Mouse (Mus musculus): ENCODE data around the gene Htr2a. TPM values are rescaled to one million over a fixed set of nuclear protein-coding genes. Genes with fewer than 3 reads are reported as not detected.

The Htr2a gene
- under 1 TPM; 0.15 to 0.31 TPM for total RNA-seq (2021)
- long read RNA-seq, experiment 1: 0 reads
- long read RNA-seq, experiment 2: 0 reads

- DNase-seq: no peak
- intact Hi-C loops (cut with DNase I): no loop called here
These were observed at the start of gene Htr2a for GRCm38 (mm10) chr14:74640819-74641381. TSS of gene Htr2a (plus strand) at chr14:74640840.

GRCm38 (mm10) chr14:74601333-74602087 lies 39.1 kb upstream of the Htr2a start:
- no peak for DNase-seq
- intact Hi-C loops (cut with DNase I): no loop called here

- DNase-seq: peak; percentile 7 to 21
These were observed 38.1 kb upstream of the Htr2a start for GRCm38 (mm10) chr14:74602543-74602942.

GRCm38 (mm10) chr14:74603131-74603766 lies 37.4 kb upstream of the Htr2a start:
- intact Hi-C loops (cut with DNase I): no loop called here

More at GRCm38 (mm10) chr14:74602543-74602942, 38.1 kb upstream of the Htr2a start:
- intact Hi-C loops (cut with DNase I): no loop called here

GRCm38 (mm10) chr14:74611326-74611725 lies 29.3 kb upstream of the Htr2a start:
- intact Hi-C loops (cut with DNase I): loop anchor here (10.0 kb wide), 1 partner anchor 103 kb away; no protein-coding TSS in a partner anchor
- no peak for DNase-seq

More at GRCm38 (mm10) chr14:74603131-74603766, 37.4 kb upstream of the Htr2a start:
- no peak for DNase-seq

DNA sequence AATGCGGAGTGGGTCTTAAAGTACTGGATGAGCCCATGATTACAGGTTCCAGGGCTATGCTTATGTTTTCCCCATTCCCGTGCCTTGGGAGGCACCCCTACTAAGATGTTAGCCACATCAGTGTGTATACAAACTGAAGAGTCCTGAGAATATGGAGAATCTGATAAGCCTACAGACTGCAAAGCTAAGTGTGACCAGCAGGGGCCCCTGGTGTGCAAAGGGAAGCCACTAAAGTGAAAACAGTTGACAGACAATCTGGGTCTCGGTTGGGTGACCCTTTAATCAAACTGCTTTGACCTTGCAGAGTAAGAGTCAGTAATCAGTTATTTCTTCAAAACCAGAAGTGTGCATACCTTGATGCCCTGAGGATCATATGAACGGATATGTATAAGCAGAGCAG lies 21.8 kb upstream of the Htr2a start:
- intact Hi-C loops (cut with DNase I): loop anchor here (10.0 kb wide), 1 partner anchor 96 kb away; no protein-coding TSS in a partner anchor
- no peak for DNase-seq

DNA sequence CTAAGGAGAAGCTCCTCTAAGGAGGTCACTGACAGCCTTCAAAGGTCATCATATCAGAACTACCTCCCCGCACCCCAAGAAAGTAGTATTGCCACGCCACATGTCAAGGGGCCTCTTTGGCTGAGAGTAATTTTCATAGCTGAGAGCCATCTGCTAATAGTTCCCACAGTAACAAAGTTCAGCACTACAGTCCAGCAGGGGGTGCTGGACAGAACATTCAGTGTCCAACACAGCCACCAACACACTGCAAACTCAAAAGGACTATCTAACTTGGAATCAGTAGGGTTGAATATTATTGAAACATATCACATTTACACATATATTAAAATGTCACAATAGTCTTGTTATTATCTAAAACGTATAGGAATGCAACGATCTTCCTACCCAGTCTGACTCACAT lies 2.6 kb upstream of the Htr2a start:
- DNase-seq: no peak
- intact Hi-C loops (cut with DNase I): no loop called here

GRCm38 (mm10) chr14:74641668-74642230 lies 1.1 kb downstream of the Htr2a start:
- no peak for DNase-seq
- intact Hi-C loops (cut with DNase I): no loop called here

- intact Hi-C loops (cut with DNase I): no loop called here
- peak; percentile 63 to 80 for DNase-seq
These were observed 2.7 kb downstream of the Htr2a start for GRCm38 (mm10) chr14:74643296-74643695.

DNA sequence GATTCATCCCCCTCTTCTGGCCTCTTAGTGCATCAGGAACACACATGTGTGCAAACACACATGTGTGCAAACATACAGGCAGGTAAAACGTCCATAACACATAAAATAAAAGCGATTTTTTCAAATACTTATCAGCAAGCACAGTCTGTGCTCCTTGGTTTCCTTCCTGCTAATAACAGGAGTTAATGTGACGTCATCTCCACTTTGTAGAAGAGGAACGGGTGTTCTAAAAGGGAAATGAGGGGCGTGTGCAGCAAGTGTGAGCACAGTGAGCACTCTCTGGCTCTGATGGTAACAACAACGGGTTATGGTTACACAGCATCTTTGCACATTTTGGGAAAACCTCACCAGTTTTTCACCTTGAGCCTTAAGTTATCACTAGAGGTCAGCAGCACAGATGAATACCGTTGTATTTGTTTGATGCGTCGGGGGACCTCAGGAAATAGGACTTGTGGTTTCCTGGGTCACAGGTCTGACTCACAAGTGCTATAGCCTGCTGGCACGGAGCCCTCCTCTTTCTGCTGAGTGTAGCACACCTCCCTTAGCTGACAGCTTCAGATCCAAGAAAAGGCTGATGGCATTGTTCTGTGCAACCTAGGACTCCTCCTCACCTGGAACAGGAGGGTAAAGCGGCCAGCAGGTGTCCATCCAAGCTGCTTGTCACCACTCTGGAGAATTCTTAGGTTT lies 5.6 kb downstream of the Htr2a start:
- intact Hi-C loops (cut with DNase I): no loop called here
- DNase-seq: no peak

DNA sequence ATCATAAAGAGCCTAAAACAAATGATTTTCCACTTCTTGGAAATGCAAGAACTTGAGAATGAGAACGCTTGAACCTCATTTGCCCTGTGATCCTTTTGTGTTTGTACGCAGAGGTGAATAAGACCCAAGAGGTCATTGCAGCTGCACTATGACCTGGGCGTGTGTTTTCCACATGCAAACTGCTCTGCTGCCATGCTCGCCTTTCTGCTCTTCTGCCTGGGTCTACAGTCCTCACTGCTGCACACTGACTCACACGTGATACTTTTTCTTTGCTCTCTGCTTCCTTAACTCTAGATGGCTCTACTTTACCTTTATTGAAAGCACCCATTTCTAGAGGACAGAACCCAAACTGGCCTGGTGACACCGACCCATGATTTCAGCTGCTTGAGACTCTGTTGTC lies 9.4 kb downstream of the Htr2a start:
- no peak for DNase-seq
- intact Hi-C loops (cut with DNase I): no loop called here

- intact Hi-C loops (cut with DNase I): no loop called here
- DNase-seq: no peak
These were observed 11.0 kb downstream of the Htr2a start for GRCm38 (mm10) chr14:74651678-74652077.

GRCm38 (mm10) chr14:74657227-74657626 lies 16.6 kb downstream of the Htr2a start:
- DNase-seq: no peak

DNA sequence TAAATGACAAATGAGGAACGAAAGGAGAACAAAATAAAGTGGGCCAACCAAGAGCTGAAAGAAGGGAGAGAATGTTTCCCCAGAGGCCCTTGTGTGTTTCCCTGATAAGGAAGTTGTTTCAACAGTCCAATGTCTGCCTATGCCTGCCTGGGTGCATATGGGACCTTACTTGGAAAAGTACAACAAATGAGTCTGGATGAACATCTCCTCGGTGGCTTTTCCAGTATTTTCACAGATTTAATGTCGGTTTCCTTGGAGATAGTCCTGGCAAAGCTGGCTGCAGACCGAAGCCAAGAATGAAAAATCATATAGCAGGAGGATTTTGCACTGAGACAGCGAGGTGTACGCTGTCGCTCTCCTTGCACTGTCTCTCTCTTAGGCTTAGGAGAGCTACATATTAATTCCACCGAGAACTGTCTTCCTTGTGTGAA lies 18.8 kb downstream of the Htr2a start:
- intact Hi-C loops (cut with DNase I): no loop called here
- DNase-seq: no peak

More at GRCm38 (mm10) chr14:74657227-74657626, 16.6 kb downstream of the Htr2a start:
- intact Hi-C loops (cut with DNase I): no loop called here

GRCm38 (mm10) chr14:74672137-74673019 lies 31.7 kb downstream of the Htr2a start:
- intact Hi-C loops (cut with DNase I): no loop called here
- DNase-seq: no peak

DNA sequence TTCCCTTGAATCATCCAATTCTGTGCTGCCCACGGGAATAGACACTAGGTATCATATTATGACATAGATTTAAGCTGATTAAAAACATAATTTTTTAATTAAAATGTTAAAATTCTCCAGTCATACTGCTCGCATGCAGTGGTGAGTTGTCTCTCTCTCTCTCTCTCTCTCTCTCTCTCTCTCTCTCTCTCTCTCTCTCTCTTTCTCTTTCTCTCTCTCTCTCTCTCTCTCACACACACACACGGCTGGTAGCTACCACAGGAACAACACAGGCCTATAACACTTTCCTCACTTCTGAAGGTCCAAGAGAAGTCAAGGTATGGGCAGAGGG lies 32.3 kb downstream of the Htr2a start:
- intact Hi-C loops (cut with DNase I): no loop called here
- no peak for DNase-seq

DNA sequence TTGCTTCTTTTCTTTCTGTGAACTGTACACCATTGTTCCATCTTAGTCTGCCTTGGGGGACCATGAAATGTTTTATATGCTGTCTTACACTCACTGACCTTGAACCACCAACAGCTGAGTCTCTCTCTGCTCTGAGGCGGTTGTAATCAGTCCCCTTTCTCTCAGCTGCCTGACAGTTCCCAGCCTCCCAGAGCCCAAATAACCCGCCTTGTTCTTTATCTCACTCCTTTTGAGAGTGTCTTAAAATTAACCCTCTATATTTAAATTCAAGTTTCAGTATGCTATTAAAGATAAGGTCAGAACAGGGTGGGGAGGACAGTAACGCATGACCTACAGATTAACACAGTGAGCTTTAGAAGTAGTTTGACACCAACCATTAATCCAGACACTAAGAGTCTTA lies 32.9 kb downstream of the Htr2a start:
- no peak for DNase-seq
- intact Hi-C loops (cut with DNase I): no loop called here

GRCm38 (mm10) chr14:74679841-74680240 lies 39.2 kb downstream of the Htr2a start:
- intact Hi-C loops (cut with DNase I): no loop called here
- no peak for DNase-seq

GRCm38 (mm10) chr14:74684298-74684978 lies 43.8 kb downstream of the Htr2a start:
- intact Hi-C loops (cut with DNase I): no loop called here

More at GRCm38 (mm10) chr14:74684298-74684978, 43.8 kb downstream of the Htr2a start:
- DNase-seq: no peak
